Mouse (Mus musculus) neural tube, embryonic 11.5 days (tissue): ENCODE measurements around the gene Cts8. TPM values are rescaled to one million over a fixed set of nuclear protein-coding genes. Genes with fewer than 3 reads are reported as not detected.

Experiments
- ATAC-seq: fragments of 200-750 bp; cut with Nextera tagmentation; 2 replicates; pipeline ENCODE4 v1.8.0; 2017; ENCODE audit warnings: moderate number of reproducible peaks, mild to moderate bottlenecking, moderate TSS enrichment, moderate library complexity; ENCODE audit not compliant: insufficient read depth, low FRiP score, low TSS enrichment
- DNase-seq: peaks from one replicate; pipeline ENCODE4 v3.0.0-alpha.2; 2015; ENCODE audit warnings: low spot score
- H3K27ac ChIP-seq: fragments of 300-500 bp; sonication (generic); 2 replicates; pipeline ENCODE4 v1.5.1; 2014; ENCODE audit warnings: low read depth, mild to moderate bottlenecking, low read length
- H3K27me3 ChIP-seq: fragments of 300-500 bp; sonication (generic); 2 replicates; pipeline ENCODE4 v1.6.1; 2014; ENCODE audit warnings: mild to moderate bottlenecking, low read length, mixed read lengths; ENCODE audit not compliant: control insufficient read depth, insufficient read depth
- H3K36me3 ChIP-seq: fragments of 300-500 bp; sonication (generic); 2 replicates; pipeline ENCODE4 v1.6.1; 2014; ENCODE audit warnings: mild to moderate bottlenecking, low read length, moderate library complexity, mixed read lengths; ENCODE audit not compliant: control insufficient read depth, insufficient read depth
- H3K4me1 ChIP-seq: fragments of 300-500 bp; sonication (generic); 2 replicates; pipeline ENCODE4 v1.6.1; 2014; ENCODE audit warnings: low read length, mixed read lengths; ENCODE audit not compliant: control insufficient read depth, insufficient read depth
- H3K4me2 ChIP-seq: fragments of 300-500 bp; sonication (generic); 2 replicates; pipeline ENCODE4 v1.6.1; 2014; ENCODE audit warnings: low read depth, mild to moderate bottlenecking, moderate library complexity
- H3K4me3 ChIP-seq: fragments of 300-500 bp; sonication (generic); 2 replicates; pipeline ENCODE4 v1.5.1; 2014; ENCODE audit warnings: low read depth, low read length
- H3K9ac ChIP-seq: fragments of 300-500 bp; sonication (generic); 2 replicates; pipeline ENCODE4 v1.6.1; 2014; ENCODE audit warnings: mild to moderate bottlenecking, low read length
- H3K9me3 ChIP-seq: fragments of 300-500 bp; sonication (generic); 2 replicates; pipeline ENCODE4 v1.6.1; 2016; ENCODE audit warnings: low read length; ENCODE audit not compliant: control insufficient read depth
- WGBS: fragments of 180-500 bp; shearing (Covaris S2); extraction: QIAGEN DNeasy Blood & Tissue Kit; methylation state at CpG from one replicate; pipeline ENCODE4 v1.1.7; 2014; 5-methylcytosine and 5-hydroxymethylcytosine counted together
- polyA plus RNA-seq: library from polyadenylated mRNA; unstranded; fragments of >200 nt; fragmentation: Nextera tagmentation; extraction: Ambion mirVana; gene quantifications from 2 replicates; pipeline ENCODE4 v1.2.1, GENCODE M21; 2014

Cts8 gene
- polyA plus RNA-seq = not detected in 2 replicates

DNA sequence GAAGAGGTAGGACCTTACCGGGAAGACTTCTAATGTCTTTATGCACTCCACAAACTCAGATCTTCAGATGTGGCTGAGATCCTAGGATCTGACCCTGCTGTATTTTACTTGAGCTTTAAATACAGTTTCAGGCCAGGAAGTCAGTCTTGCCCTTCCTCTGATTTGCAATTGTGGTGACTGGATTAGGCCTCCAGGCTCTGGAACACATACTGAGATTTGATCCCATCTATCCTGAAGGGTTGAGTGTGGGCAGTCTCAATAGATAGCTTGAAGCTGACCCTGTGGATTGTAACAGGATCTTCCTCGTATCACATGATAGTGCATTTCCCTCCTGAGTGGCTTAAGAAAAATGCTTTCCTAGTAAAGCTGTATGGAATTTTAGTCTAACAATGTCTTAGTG lies at the start of gene Cts8:
Cts8 (minus strand) TSS at position 101 of the 400 bp plus-strand sequence.
- H3K9me3 ChIP-seq = peaks cover 14% of the 10 kb centered on the region
- H3K9ac ChIP-seq = no peak within 1 kb of the TSS
- 91% methylated on average over 2 of the region's 2 CpGs for WGBS
- H3K36me3 ChIP-seq = no peaks in the 10 kb centered on the region
- H3K27me3 ChIP-seq = no peaks in the 10 kb centered on the region
- no peak within 1 kb of the TSS for H3K4me2 ChIP-seq
- H3K4me3 ChIP-seq = no peak within 1 kb of the TSS
- ATAC-seq (no peak), DNase-seq (no peak)
- no peak within 1 kb of the TSS for H3K27ac ChIP-seq
- no peaks in the 10 kb centered on the region for H3K4me1 ChIP-seq

DNA sequence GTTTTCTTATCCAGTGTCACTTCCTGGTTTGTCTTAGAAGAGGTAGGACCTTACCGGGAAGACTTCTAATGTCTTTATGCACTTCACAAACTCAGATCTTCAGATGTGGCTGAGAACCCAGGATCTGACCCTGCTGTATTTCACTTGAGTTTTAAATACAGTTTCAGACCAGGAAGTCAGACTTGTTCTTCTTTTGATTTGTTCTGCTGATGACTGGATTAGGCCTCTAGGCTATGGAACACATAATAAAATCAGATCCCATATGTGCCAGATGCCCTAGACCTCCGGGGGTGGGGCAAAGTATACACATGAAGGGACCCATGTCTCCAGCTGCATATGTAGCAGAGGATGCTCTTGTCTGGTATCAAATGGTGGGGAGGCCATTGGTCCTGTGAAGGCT lies 33.6 kb upstream of the Cts8 start, which contains the start of gene Gm49398:
Gm49398 (minus strand) TSS at position 101 of the 400 bp plus-strand sequence.
- no peak for DNase-seq
- H3K4me1 ChIP-seq = no peaks in the 10 kb centered on the region
- ATAC-seq = no peak
- H3K4me3 ChIP-seq = no peak within 1 kb of the TSS
- H3K36me3 ChIP-seq = no peaks in the 10 kb centered on the region
- no peak within 1 kb of the TSS for H3K9ac ChIP-seq
- WGBS = 85% methylated on average over 2 of the region's 2 CpGs
- H3K27ac ChIP-seq = no peak within 1 kb of the TSS
- H3K9me3 ChIP-seq = 0 out of 2 replicates have a peak, but pooled peaks cover 2% of the 10 kb centered on the region
- H3K27me3 ChIP-seq = no peaks in the 10 kb centered on the region
- H3K4me2 ChIP-seq = no peak within 1 kb of the TSS

DNA sequence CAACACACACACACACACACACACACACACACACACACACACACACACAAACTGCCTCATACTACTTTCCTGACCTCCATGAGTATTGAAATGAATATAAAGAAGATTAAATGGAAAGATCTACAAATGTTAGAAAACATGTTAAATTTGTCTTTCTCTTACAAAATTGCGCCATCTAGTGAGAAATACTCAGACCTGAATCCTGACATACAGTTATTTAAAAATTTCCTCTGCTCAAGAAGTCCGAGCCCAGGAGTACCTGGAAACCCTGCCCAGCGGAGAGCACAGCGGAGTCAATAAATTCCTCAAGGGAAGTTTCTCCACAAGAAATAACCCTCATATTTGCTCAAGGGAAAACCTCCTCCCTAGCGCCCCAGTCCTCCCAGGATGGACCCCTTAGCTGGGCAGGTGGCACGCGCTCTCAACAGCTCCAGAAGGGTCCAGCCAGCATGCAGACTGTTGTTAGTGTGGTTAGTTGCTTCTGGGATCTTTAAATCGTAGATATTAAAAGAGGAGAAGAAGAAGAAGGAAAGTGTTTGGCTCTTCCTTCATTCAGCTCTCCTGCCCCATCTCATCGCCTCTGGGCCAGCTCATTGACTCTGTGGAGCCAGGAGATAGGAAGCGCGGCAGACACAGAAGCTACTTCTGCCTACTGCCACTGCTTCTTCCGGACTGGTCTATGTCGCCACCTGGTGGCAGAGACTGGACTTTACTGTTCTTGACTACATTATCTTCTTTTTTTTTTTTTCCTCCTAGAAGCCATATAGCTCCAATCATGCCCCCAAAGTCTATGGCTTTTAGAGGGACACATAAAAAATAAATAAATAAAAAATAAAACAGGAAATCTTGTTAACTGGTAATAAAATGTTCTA lies 13.8 kb downstream of the Cts8 start:
- 64% methylated on average over 13 of the region's 13 CpGs for WGBS
- ATAC-seq (no peak), DNase-seq (peak; percentile 57)

DNA sequence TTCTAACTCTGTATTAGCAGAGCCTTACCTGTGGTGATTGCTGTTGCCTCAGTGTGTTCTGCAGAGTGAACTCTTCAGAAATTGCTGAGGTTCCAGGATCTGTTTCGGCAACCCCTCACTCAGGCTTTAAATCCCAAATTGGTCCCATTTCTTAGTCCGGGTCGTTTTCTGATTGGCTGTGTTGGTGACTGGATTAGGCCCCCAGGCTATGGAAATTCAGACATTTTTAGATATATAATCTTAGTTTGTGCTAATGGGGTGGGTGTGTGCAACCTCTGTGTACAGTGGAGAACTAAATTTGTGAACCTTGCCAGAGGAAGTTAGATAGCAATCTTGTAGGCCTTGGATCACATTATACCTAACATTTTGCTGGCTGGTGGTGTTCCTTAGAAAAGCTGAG lies 51.8 kb downstream of the Cts8 start, which contains the start of gene Cts6:
Cts6 (minus strand) TSS at position 101 of the 400 bp plus-strand sequence.
- H3K9me3 ChIP-seq = peaks cover 5% of the 10 kb centered on the region; the same call in 1 of the 2 replicates
- 93% methylated on average over 3 of the region's 3 CpGs for WGBS
- H3K4me2 ChIP-seq = no peak within 1 kb of the TSS

More for the DNA sequence above, 13.8 kb downstream of the Cts8 start:
- no peaks in the 10 kb centered on the region for H3K36me3 ChIP-seq
- no peak overlapping the region for H3K9ac ChIP-seq
- no peak overlapping the region for H3K4me2 ChIP-seq
- H3K9me3 ChIP-seq = peaks cover 2% of the 10 kb centered on the region; the same call in 1 of the 2 replicates
- no peaks in the 10 kb centered on the region for H3K4me1 ChIP-seq
- no peaks in the 10 kb centered on the region for H3K27me3 ChIP-seq
- H3K27ac ChIP-seq = no peak overlapping the region
- no peak overlapping the region for H3K4me3 ChIP-seq

More for the DNA sequence above, 51.8 kb downstream of the Cts8 start, which contains the start of gene Cts6:
- no peak within 1 kb of the TSS for H3K9ac ChIP-seq
- H3K4me1 ChIP-seq = no peaks in the 10 kb centered on the region
- ATAC-seq = no peak
- H3K27me3 ChIP-seq = no peaks in the 10 kb centered on the region
- no peaks in the 10 kb centered on the region for H3K36me3 ChIP-seq
- no peak within 1 kb of the TSS for H3K27ac ChIP-seq
- DNase-seq = no peak
- no peak within 1 kb of the TSS for H3K4me3 ChIP-seq

Other genes with a start within 250 kb of the Cts8 start
- not detected in 2 replicates for gene Ctsj, start 249.4 kb downstream of the Cts8 start, polyA plus RNA-seq
- not detected in 2 replicates for gene Ctsq, start 214.7 kb downstream of the Cts8 start, polyA plus RNA-seq
- not detected in 2 replicates for gene Ctsr, start 91.1 kb downstream of the Cts8 start, polyA plus RNA-seq
- gene Cts6, start 51.9 kb downstream of the Cts8 start, polyA plus RNA-seq = not detected in 2 replicates
- not detected in 2 replicates for gene Gm49398, start 33.5 kb upstream of the Cts8 start, polyA plus RNA-seq
- not detected in 2 replicates for gene Cts7, start 102.8 kb upstream of the Cts8 start, polyA plus RNA-seq